Mouse (Mus musculus) heart, adult 18-20 months (tissue): ENCODE results near the gene Dgkq. TPM values are rescaled to one million over a fixed set of nuclear protein-coding genes. Genes with fewer than 3 reads are reported as not detected.

Experiments used
- DNase-seq, 2 experiments: peaks; one replicate each; pipeline ENCODE4 v3.0.0; 2021 to 2022; ENCODE audit warnings: mixed read lengths in 1 of 2
- long read RNA-seq, 2 experiments: library from polyadenylated mRNA; stranded (forward); transcript quantifications; one replicate each; pipeline ENCODE4 v2.0.0; 2021
- total RNA-seq, 2 experiments: library from RNA; stranded (reverse); gene quantifications; 2 replicates each; pipeline ENCODE4 v1.2.3; 2021

Dgkq gene
- total RNA-seq = 1 to 10 TPM; 4.8 to 6.6 TPM
- long read RNA-seq, experiment 1, full-length matches to known transcripts = 2 of 3 reads
- long read RNA-seq, experiment 1, partial matches to known transcripts = 1 of 3 reads
- long read RNA-seq, experiment 1, other reads (novel, unspliced or antisense) = 0 of 3 reads
- long read RNA-seq, experiment 2 = 0 reads

- DNase-seq = peak; percentile 95 to 96
These were observed at the start of gene Dgkq for GRCm38 (mm10) chr5:108668977-108669936. Dgkq (minus strand) TSS chr5:108669672.

- no peak for DNase-seq
These were observed 48.6 kb upstream of the Dgkq start for GRCm38 (mm10) chr5:108718051-108718450.

GRCm38 (mm10) chr5:108715974-108716373 lies 46.5 kb upstream of the Dgkq start:
- no peak for DNase-seq

GRCm38 (mm10) chr5:108714149-108714548 lies 44.7 kb upstream of the Dgkq start:
- DNase-seq = peak in 1 of 2 experiments; percentile 45

- DNase-seq = no peak
These were observed 44.2 kb upstream of the Dgkq start for GRCm38 (mm10) chr5:108713691-108714090.

GRCm38 (mm10) chr5:108713096-108713495 lies 43.6 kb upstream of the Dgkq start:
- DNase-seq = no peak

- no peak for DNase-seq
These were observed 42.5 kb upstream of the Dgkq start for GRCm38 (mm10) chr5:108711968-108712367.

GRCm38 (mm10) chr5:108708981-108709731 lies 39.7 kb upstream of the Dgkq start:
- DNase-seq = no peak

- DNase-seq = no peak
These were observed 38.9 kb upstream of the Dgkq start for GRCm38 (mm10) chr5:108708419-108708818.

GRCm38 (mm10) chr5:108707758-108708157 lies 38.3 kb upstream of the Dgkq start:
- no peak for DNase-seq

- no peak for DNase-seq
These were observed 34.5 kb upstream of the Dgkq start for GRCm38 (mm10) chr5:108703754-108704626.

GRCm38 (mm10) chr5:108701341-108702021 lies 32.0 kb upstream of the Dgkq start:
- DNase-seq = no peak

- no peak for DNase-seq
These were observed 30.9 kb upstream of the Dgkq start for GRCm38 (mm10) chr5:108700346-108700745.

- no peak for DNase-seq
These were observed 27.9 kb upstream of the Dgkq start for GRCm38 (mm10) chr5:108697341-108697753.

GRCm38 (mm10) chr5:108696542-108696941 lies 27.1 kb upstream of the Dgkq start:
- no peak for DNase-seq

- DNase-seq = no peak
These were observed 26.4 kb upstream of the Dgkq start for GRCm38 (mm10) chr5:108695861-108696260.

GRCm38 (mm10) chr5:108694352-108695261 lies 25.1 kb upstream of the Dgkq start:
- peak; percentile 35 to 52 for DNase-seq

- DNase-seq = peak; percentile 90 to 93
These were observed 24.4 kb upstream of the Dgkq start for GRCm38 (mm10) chr5:108693872-108694288.

- DNase-seq = peak; percentile 66 to 78
These were observed 22.8 kb upstream of the Dgkq start, which contains the start of gene Fgfrl1 for GRCm38 (mm10) chr5:108692271-108692670. Fgfrl1 (plus strand) TSS chr5:108692382.

GRCm38 (mm10) chr5:108691152-108691551 lies 21.7 kb upstream of the Dgkq start:
- no peak for DNase-seq
